Mouse (Mus musculus): ENCODE results near the gene Map3k12. TPM values are rescaled to one million over a fixed set of nuclear protein-coding genes. Genes with fewer than 3 reads are reported as not detected.
A peak's percentile ranks its signal among the peaks of the same experiment; 100 is the strongest.

Map3k12 gene
- polyA plus RNA-seq, 1 experiment: 12.7 TPM

DNA sequence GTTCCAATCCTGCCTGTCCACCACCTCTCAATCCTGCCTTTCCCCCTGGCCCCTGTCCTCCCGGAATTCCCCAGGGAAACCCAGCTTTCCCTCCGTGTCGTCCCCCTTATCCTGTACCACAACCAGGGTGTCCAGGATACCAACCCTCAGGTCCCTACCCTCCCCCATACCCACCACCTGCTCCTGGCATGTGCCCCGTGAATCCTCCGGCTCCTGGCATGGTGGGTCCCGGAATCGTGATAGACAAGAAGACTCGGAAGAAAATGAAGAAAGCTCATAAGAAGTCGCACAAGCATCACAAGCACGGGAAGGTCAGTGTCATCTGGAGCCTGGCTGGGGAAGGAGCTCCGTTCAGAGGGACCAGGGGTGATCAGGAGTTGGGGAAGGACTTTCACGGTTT, 56.5 kb downstream of the Map3k12 start:
- peaks cover 27% of the 10 kb centered on the region for H3K4me1 ChIP-seq (replicated peaks; ENCODE audit: control insufficient read depth, insufficient read depth, low read length)
- peak overlapping the region; percentile 0; the same call in 1 of the 2 replicates for H3K4me3 ChIP-seq (ENCODE audit: control insufficient read depth, insufficient read depth, low read length)
- no peak for TF ChIP-seq CTCF (IDR thresholded peaks at IDR 0.05; ENCODE audit: borderline replicate concordance, control insufficient read depth, extremely low read depth, insufficient read depth, low read length, poor library complexity)
- TF ChIP-seq POLR2A (IDR thresholded peaks at IDR 0.05; ENCODE audit: control insufficient read depth, extremely low read depth, insufficient read depth, low read length, poor library complexity): no peak
- H3K27me3 ChIP-seq (ENCODE audit: control insufficient read depth, insufficient read depth, low read length): no peaks in the 10 kb centered on the region
- 53% methylated on average over 12 of the region's 12 CpGs for WGBS
- H3K27ac ChIP-seq (ENCODE audit: control insufficient read depth, insufficient read depth, low read length): no peak overlapping the region
- no peaks in the 10 kb centered on the region for H3K36me3 ChIP-seq (ENCODE audit: control insufficient read depth, insufficient read depth, low read length)
- no peak for DNase-seq

DNA sequence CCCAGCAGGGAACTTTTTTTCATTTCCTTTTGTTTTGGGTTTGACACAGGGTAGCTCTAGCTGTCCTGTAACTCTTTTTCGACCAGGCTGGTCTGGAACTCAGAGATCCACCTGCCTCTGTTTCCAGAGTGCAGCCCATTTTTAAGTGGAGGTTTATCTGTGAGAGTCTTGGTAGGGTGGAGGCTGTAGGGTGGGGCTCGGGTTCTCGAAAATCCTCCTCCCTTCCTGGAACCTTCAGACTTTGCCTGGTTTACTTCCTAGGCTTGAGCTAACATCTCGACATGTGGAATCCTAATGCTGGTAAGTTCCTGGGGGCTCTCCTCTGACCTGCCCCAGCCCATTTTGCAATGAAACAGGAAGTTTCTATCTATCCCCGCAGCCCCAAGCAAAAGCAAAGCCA, 57.0 kb downstream of the Map3k12 start:
- H3K4me1 ChIP-seq (replicated peaks; ENCODE audit: control insufficient read depth, insufficient read depth, low read length): peaks cover 27% of the 10 kb centered on the region
- DNase-seq: no peak
- H3K36me3 ChIP-seq (ENCODE audit: control insufficient read depth, insufficient read depth, low read length): no peaks in the 10 kb centered on the region
- no peak overlapping the region; the same call in 1 of the 2 replicates for H3K27ac ChIP-seq (ENCODE audit: control insufficient read depth, insufficient read depth, low read length)
- no peak overlapping the region for H3K4me3 ChIP-seq (ENCODE audit: control insufficient read depth, insufficient read depth, low read length)
- 6% methylated on average over 5 of the region's 5 CpGs for WGBS
- TF ChIP-seq POLR2A (IDR thresholded peaks at IDR 0.05; ENCODE audit: control insufficient read depth, extremely low read depth, insufficient read depth, low read length, poor library complexity) (no peak), CTCF (IDR thresholded peaks at IDR 0.05; ENCODE audit: borderline replicate concordance, control insufficient read depth, extremely low read depth, insufficient read depth, low read length, poor library complexity) (no peak)
- no peaks in the 10 kb centered on the region for H3K27me3 ChIP-seq (ENCODE audit: control insufficient read depth, insufficient read depth, low read length)

DNA sequence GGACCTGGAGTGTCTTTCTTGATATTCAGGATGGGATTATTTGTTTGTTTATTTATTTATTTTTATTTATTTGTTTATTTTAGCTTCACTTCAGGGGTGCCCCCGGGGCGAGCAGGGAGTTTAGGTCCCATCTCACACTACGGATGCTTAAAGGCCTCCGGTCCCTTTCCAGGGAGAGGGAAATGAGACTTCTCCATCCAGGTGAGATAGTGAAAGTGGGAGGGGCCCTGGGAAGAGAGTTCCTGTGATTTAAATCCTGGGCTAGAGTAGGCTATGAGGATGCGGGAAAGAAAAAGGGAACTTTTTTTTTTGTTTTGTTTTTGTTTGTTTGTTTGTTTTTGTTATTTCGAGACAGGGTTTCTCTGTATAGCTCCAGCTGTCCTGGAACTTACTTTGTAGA, 57.5 kb downstream of the Map3k12 start:
- no peak for TF ChIP-seq POLR2A (IDR thresholded peaks at IDR 0.05; ENCODE audit: control insufficient read depth, extremely low read depth, insufficient read depth, low read length, poor library complexity)
- no peak for TF ChIP-seq CTCF (IDR thresholded peaks at IDR 0.05; ENCODE audit: borderline replicate concordance, control insufficient read depth, extremely low read depth, insufficient read depth, low read length, poor library complexity)
- Histone ChIP-seq H3K36me3 (ENCODE audit: control insufficient read depth, insufficient read depth, low read length) (no peaks in the 10 kb centered on the region), H3K27ac (ENCODE audit: control insufficient read depth, insufficient read depth, low read length) (peak overlapping the region; percentile 98; the same call in 1 of the 2 replicates), H3K4me1 (replicated peaks; ENCODE audit: control insufficient read depth, insufficient read depth, low read length) (peaks cover 27% of the 10 kb centered on the region), H3K27me3 (ENCODE audit: control insufficient read depth, insufficient read depth, low read length) (no peaks in the 10 kb centered on the region), H3K4me3 (ENCODE audit: control insufficient read depth, insufficient read depth, low read length) (peak overlapping the region; percentile 40)
- WGBS: 30% methylated on average over 6 of the region's 6 CpGs
- no peak for DNase-seq

DNA sequence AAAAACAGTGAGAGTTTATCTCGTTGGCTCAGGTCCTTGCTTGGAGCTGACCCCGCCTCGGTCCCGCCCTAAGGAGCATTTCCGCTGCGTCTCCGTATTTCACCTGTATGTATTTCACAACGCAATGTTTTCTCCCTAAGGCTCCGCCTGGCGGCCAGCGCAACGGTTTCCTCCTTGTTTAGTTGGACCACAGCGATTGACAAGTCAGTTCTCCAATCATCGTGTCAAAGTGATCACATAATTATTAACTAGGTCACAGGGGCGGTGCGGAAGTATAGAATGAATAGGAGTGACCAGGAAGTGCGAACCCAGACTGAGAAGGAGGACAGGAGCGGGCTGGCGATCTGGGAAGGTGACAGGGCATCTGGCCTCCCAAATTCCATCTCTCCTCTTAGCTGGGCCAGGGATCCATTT, 58.0 kb downstream of the Map3k12 start, which contains the start of gene Prr13:
TSS of gene Prr13 (plus strand) at position 125 of the 414 bp plus-strand sequence.
- WGBS: 3% methylated on average over 19 of the region's 19 CpGs
- H3K4me3 ChIP-seq (ENCODE audit: control insufficient read depth, insufficient read depth, low read length): peak within 1 kb of the TSS; percentile 40
- TF ChIP-seq CTCF (IDR thresholded peaks at IDR 0.05; ENCODE audit: borderline replicate concordance, control insufficient read depth, extremely low read depth, insufficient read depth, low read length, poor library complexity) (peak; percentile 61; the same call in 1 of the 2 replicates), POLR2A (IDR thresholded peaks at IDR 0.05; ENCODE audit: control insufficient read depth, extremely low read depth, insufficient read depth, low read length, poor library complexity) (no peak)
- DNase-seq: peak; percentile 88
- H3K27ac ChIP-seq (ENCODE audit: control insufficient read depth, insufficient read depth, low read length): peak within 1 kb of the TSS; percentile 98
- H3K27me3 ChIP-seq (ENCODE audit: control insufficient read depth, insufficient read depth, low read length): no peaks in the 10 kb centered on the region
- peaks cover 27% of the 10 kb centered on the region for H3K4me1 ChIP-seq (replicated peaks; ENCODE audit: control insufficient read depth, insufficient read depth, low read length)
- no peaks in the 10 kb centered on the region for H3K36me3 ChIP-seq (ENCODE audit: control insufficient read depth, insufficient read depth, low read length)

DNA sequence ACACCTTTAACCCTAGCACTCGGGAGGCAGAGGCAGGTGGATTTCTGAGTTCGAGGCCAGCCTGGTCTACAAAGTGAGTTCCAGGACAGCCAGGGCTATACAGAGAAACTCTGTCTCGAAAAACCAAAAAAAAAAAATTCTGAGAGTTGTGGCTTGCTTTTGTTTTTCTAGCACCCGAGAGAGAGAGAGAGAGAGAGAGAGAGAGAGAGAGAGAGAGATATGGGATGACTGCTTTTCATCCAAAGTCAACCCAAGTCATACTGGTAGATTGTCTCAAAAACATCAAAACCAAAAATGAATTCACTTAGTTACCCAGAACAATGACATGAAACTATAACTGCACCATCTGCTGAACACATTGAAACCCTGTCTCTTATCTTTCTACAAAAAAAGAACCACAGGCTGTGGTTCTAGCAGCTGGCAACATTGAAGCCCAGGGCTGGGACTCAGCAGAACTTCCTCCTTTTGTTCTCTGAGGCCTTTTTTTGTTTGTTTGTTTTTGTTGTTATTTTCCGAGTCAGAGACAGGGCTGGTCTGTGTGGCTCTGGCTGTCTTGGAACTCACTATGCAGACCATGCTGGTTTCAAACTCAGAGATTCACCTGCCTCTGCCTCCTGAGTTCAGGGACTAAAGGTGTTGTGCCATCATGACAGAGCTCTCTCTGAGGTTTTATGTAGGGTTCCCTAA, 58.7 kb downstream of the Map3k12 start:
- no peaks in the 10 kb centered on the region for H3K27me3 ChIP-seq (ENCODE audit: control insufficient read depth, insufficient read depth, low read length)
- H3K36me3 ChIP-seq (ENCODE audit: control insufficient read depth, insufficient read depth, low read length): no peaks in the 10 kb centered on the region
- 2% methylated on average over 5 of the region's 5 CpGs for WGBS
- H3K4me3 ChIP-seq (ENCODE audit: control insufficient read depth, insufficient read depth, low read length): no peak overlapping the region
- TF ChIP-seq POLR2A (IDR thresholded peaks at IDR 0.05; ENCODE audit: control insufficient read depth, extremely low read depth, insufficient read depth, low read length, poor library complexity): no peak
- TF ChIP-seq CTCF (IDR thresholded peaks at IDR 0.05; ENCODE audit: borderline replicate concordance, control insufficient read depth, extremely low read depth, insufficient read depth, low read length, poor library complexity): no peak
- H3K4me1 ChIP-seq (replicated peaks; ENCODE audit: control insufficient read depth, insufficient read depth, low read length): peaks cover 27% of the 10 kb centered on the region
- peak overlapping the region; percentile 98 for H3K27ac ChIP-seq (ENCODE audit: control insufficient read depth, insufficient read depth, low read length)
- peak; percentile 43 for DNase-seq

DNA sequence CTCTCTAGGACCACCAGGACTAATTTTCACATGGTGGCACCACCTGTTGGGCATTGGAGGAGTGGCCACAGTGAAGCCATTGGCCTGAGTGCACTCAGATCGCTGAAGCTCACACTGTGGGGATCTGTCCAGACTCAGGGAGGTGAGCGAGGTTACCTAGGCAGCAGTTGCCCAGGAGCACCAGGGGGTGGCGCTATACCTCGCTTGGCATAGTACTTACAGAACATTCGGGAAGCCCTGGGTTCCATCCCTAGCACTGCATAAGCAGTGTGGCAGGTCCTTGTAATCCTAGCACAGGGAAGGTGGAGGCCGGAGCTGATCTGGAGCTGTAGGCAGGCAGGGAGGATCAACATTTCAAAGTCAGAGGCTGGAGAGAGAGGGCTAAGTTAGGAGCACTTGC, 60.9 kb downstream of the Map3k12 start:
- 71% methylated on average over 6 of the region's 6 CpGs for WGBS

More for the DNA sequence above, 60.9 kb downstream of the Map3k12 start:
- no peaks in the 10 kb centered on the region for H3K36me3 ChIP-seq (ENCODE audit: control insufficient read depth, insufficient read depth, low read length)
- no peak overlapping the region for H3K4me3 ChIP-seq (ENCODE audit: control insufficient read depth, insufficient read depth, low read length)
- no peak overlapping the region for H3K27ac ChIP-seq (ENCODE audit: control insufficient read depth, insufficient read depth, low read length)
- H3K27me3 ChIP-seq (ENCODE audit: control insufficient read depth, insufficient read depth, low read length): no peaks in the 10 kb centered on the region
- DNase-seq: no peak
- no peak for TF ChIP-seq POLR2A (IDR thresholded peaks at IDR 0.05; ENCODE audit: control insufficient read depth, extremely low read depth, insufficient read depth, low read length, poor library complexity)
- TF ChIP-seq CTCF (IDR thresholded peaks at IDR 0.05; ENCODE audit: borderline replicate concordance, control insufficient read depth, extremely low read depth, insufficient read depth, low read length, poor library complexity): peak; percentile 71
- H3K4me1 ChIP-seq (replicated peaks; ENCODE audit: control insufficient read depth, insufficient read depth, low read length): peaks cover 34% of the 10 kb centered on the region

Data from thymus, adult 2 months (tissue).